Mouse (Mus musculus): ENCODE results near the gene Ociad1.

GRCm38 (mm10) chr5:73246414-73246813 is 46.2 kb upstream of the Ociad1 start:
- TF ChIP-seq CTCF (IDR thresholded peaks at IDR 0.05; ENCODE audit: borderline replicate concordance, insufficient read depth, low read depth, low read length) = no peak
- TF ChIP-seq POLR2A (IDR thresholded peaks at IDR 0.05; ENCODE audit: borderline replicate concordance, insufficient read depth, low read length) = no peak
